ENCODE assay signal across 18 mouse cellular contexts in genomic region chr7:105228138-105228537, GRCm38 (mm10). TPM values are rescaled to one million over a fixed set of nuclear protein-coding genes. Genes with fewer than 3 reads are reported as not detected.
DNase-seq lines count a peak whose midpoint lies in the region; ATAC-seq lines count a peak whose summit lies in the region.
"Had no signal": no experiment of that assay in that cellular context is flagged by ENCODE, and none has a peak within 500 bp of the region (broad histone marks: within the 10 kb centered on the region; RNA-seq: fewer than 3 reads in every experiment).

No protein-coding gene starts in this region.

- H3K4me1 ChIP-seq in heart, embryonic 12.5 days (replicated peaks) = no peaks in the 10 kb centered on the region
- H3K4me1 ChIP-seq in liver, embryonic 16.5 days (ENCODE audit: control insufficient read depth, low read depth, low read length) = no peaks in the 10 kb centered on the region
- H3K4me1 ChIP-seq in forebrain, embryonic 12.5 days = no peaks in the 10 kb centered on the region
- H3K4me1 ChIP-seq: hindbrain, embryonic 15.5 days; midbrain, embryonic 15.5 days; neural tube, embryonic 12.5 days had no signal

- intact Hi-C loops in heart, postnatal 36 days (cut with DNase I) = loop anchor here (5.0 kb wide), 4 partner anchors 56 to 254 kb away; partner anchors contain the start of gene Cavin3
- intact Hi-C loops in heart, postnatal 10 days (cut with DNase I) = loop anchor here (5.0 kb wide), 1 partner anchor 249 kb away; no protein-coding TSS in a partner anchor

- no peaks in the 10 kb centered on the region for H3K27me3 ChIP-seq in heart, embryonic 12.5 days (replicated peaks)
- no peaks in the 10 kb centered on the region for H3K27me3 ChIP-seq in liver, embryonic 16.5 days (ENCODE audit: control insufficient read depth, insufficient read depth, low read depth, low read length)
- H3K27me3 ChIP-seq in forebrain, embryonic 12.5 days = no peaks in the 10 kb centered on the region
- H3K27me3 ChIP-seq: hindbrain, embryonic 15.5 days; midbrain, embryonic 15.5 days; neural tube, embryonic 12.5 days had no signal

- DNase-seq in heart, adult 8-10 months (ENCODE audit: low spot score) = peak; percentile 75
- no peak for DNase-seq in heart, postnatal 36 days
- DNase-seq in heart, postnatal 10 days = peak; percentile 22 to 37
- DNase-seq in thymus, postnatal 14 days = no peak
- DNase-seq: gastrocnemius, postnatal 10 days had no signal

- H3K27ac ChIP-seq in heart, embryonic 12.5 days (ENCODE audit: poor library complexity, severe bottlenecking) = no peak overlapping the region
- H3K27ac ChIP-seq in liver, embryonic 16.5 days (ENCODE audit: low read length) = no peak overlapping the region
- H3K27ac ChIP-seq in forebrain, embryonic 12.5 days = no peak overlapping the region
- H3K27ac ChIP-seq: hindbrain, embryonic 15.5 days; layer of hippocampus, adult 2 months; liver, embryonic 14.5 days; midbrain, embryonic 15.5 days; neural tube, embryonic 12.5 days had no signal

- H3K9ac ChIP-seq in heart, embryonic 12.5 days = no peak overlapping the region
- H3K9ac ChIP-seq in liver, embryonic 16.5 days (ENCODE audit: low read depth, low read length) = no peak overlapping the region
- H3K9ac ChIP-seq in forebrain, embryonic 12.5 days = no peak overlapping the region
- H3K9ac ChIP-seq: hindbrain, embryonic 15.5 days; liver, embryonic 14.5 days; midbrain, embryonic 15.5 days; neural tube, embryonic 12.5 days had no signal

- no peak overlapping the region for H3K4me3 ChIP-seq in heart, embryonic 12.5 days
- H3K4me3 ChIP-seq in liver, embryonic 16.5 days (ENCODE audit: low read depth, low read length) = no peak overlapping the region
- H3K4me3 ChIP-seq in forebrain, embryonic 12.5 days (replicated peaks) = no peak overlapping the region
- H3K4me3 ChIP-seq: hindbrain, embryonic 15.5 days; layer of hippocampus, adult 2 months; midbrain, embryonic 15.5 days; neural tube, embryonic 12.5 days had no signal

- H3K9me3 ChIP-seq in heart, embryonic 12.5 days (replicated peaks) = no peaks in the 10 kb centered on the region
- H3K9me3 ChIP-seq in liver, embryonic 16.5 days (replicated peaks; ENCODE audit: control insufficient read depth, low read length) = no peaks in the 10 kb centered on the region
- H3K9me3 ChIP-seq in forebrain, embryonic 12.5 days = no peaks in the 10 kb centered on the region
- H3K9me3 ChIP-seq: hindbrain, embryonic 15.5 days; midbrain, embryonic 15.5 days; neural tube, embryonic 12.5 days had no signal

- WGBS in heart, embryonic 12.5 days = 63% methylated on average over 1 of the region's 1 CpGs
- WGBS in liver, embryonic 16.5 days (ENCODE audit: insufficient replicate concordance) = 36% methylated on average over 1 of the region's 1 CpGs
- WGBS in forebrain, embryonic 12.5 days = 90% methylated on average over 1 of the region's 1 CpGs

- no peak overlapping the region for H3K4me2 ChIP-seq in heart, embryonic 12.5 days
- H3K4me2 ChIP-seq in liver, embryonic 16.5 days (ENCODE audit: low read depth, low read length) = no peak overlapping the region
- no peak overlapping the region for H3K4me2 ChIP-seq in forebrain, embryonic 12.5 days
- H3K4me2 ChIP-seq: hindbrain, embryonic 15.5 days; midbrain, embryonic 15.5 days; neural tube, embryonic 12.5 days had no signal

- peak; percentile 82 for ATAC-seq in heart, embryonic 12.5 days (ENCODE audit: insufficient number of reproducible peaks, low FRiP score)
- peak; percentile 30 for ATAC-seq in liver, embryonic 16.5 days (ENCODE audit: low read depth)
- ATAC-seq in forebrain, embryonic 12.5 days (ENCODE audit: low FRiP score) = no peak
- ATAC-seq in megakaryocyte, adult 5-6 weeks (ENCODE audit: poor library complexity, severe bottlenecking) = no peak
- ATAC-seq: forebrain, embryonic 16.5 days; midbrain, embryonic 15.5 days had no signal

- no peaks in the 10 kb centered on the region for H3K36me3 ChIP-seq in heart, embryonic 12.5 days
- no peaks in the 10 kb centered on the region for H3K36me3 ChIP-seq in liver, embryonic 16.5 days (ENCODE audit: control insufficient read depth, insufficient read depth)
- H3K36me3 ChIP-seq in forebrain, embryonic 12.5 days (replicated peaks) = no peaks in the 10 kb centered on the region
- H3K36me3 ChIP-seq: hindbrain, embryonic 15.5 days; midbrain, embryonic 15.5 days; neural tube, embryonic 12.5 days had no signal

RNA-seq across cellular contexts. Expression of gene Olfr686, which starts 20.9 kb away (rescaled TPM):
- not detected for total RNA-seq in heart, adult 8-10 months (2022)
- total RNA-seq in heart, postnatal 36 days (2021) = not detected
- not detected in 2 replicates for polyA plus RNA-seq in heart, embryonic 12.5 days (2016; fragmentation: Nextera tagmentation; extraction: Ambion mirVana)
- total RNA-seq in heart, postnatal 10 days (2021) = not detected
- polyA plus RNA-seq in liver, embryonic 16.5 days (2015; fragmentation: Nextera tagmentation; extraction: Ambion mirVana) = not detected in 2 replicates
- polyA plus RNA-seq in forebrain, embryonic 12.5 days (2016; fragmentation: Nextera tagmentation; extraction: Ambion mirVana) = not detected in 2 replicates
- not detected in 2 replicates for total RNA-seq in megakaryocyte, adult 5-6 weeks (2015)
- not detected in 2 replicates for total RNA-seq in megakaryocyte, adult 5-6 weeks (2017)
- total RNA-seq: adrenal gland, adult 18-20 months; common myeloid progenitor, adult 5-6 weeks; gastrocnemius, postnatal 10 days; layer of hippocampus, adult 2 months; left cerebral cortex, postnatal 14 days had no signal
- polyA plus RNA-seq: forebrain, embryonic 16.5 days; hindbrain, embryonic 15.5 days; liver, embryonic 14.5 days; midbrain, embryonic 15.5 days; neural tube, embryonic 12.5 days had no signal

RNA-seq across cellular contexts. Expression of gene Olfr685, which starts 42.3 kb away (rescaled TPM):
- total RNA-seq in heart, adult 8-10 months (2022) = not detected
- not detected for total RNA-seq in heart, postnatal 36 days (2021)
- polyA plus RNA-seq in heart, embryonic 12.5 days (2016; fragmentation: Nextera tagmentation; extraction: Ambion mirVana) = not detected in 2 replicates
- not detected for total RNA-seq in heart, postnatal 10 days (2021)
- polyA plus RNA-seq in liver, embryonic 16.5 days (2015; fragmentation: Nextera tagmentation; extraction: Ambion mirVana) = not detected in 2 replicates
- not detected in 2 replicates for polyA plus RNA-seq in forebrain, embryonic 12.5 days (2016; fragmentation: Nextera tagmentation; extraction: Ambion mirVana)
- not detected in 2 replicates for total RNA-seq in megakaryocyte, adult 5-6 weeks (2015)
- not detected in 2 replicates for total RNA-seq in megakaryocyte, adult 5-6 weeks (2017)
- total RNA-seq: adrenal gland, adult 18-20 months; common myeloid progenitor, adult 5-6 weeks; gastrocnemius, postnatal 10 days; layer of hippocampus, adult 2 months; left cerebral cortex, postnatal 14 days had no signal
- polyA plus RNA-seq: forebrain, embryonic 16.5 days; hindbrain, embryonic 15.5 days; liver, embryonic 14.5 days; midbrain, embryonic 15.5 days; neural tube, embryonic 12.5 days had no signal

RNA-seq across cellular contexts. Expression of gene Olfr688, which starts 59.8 kb away (rescaled TPM):
- total RNA-seq in heart, adult 8-10 months (2022) = not detected
- not detected for total RNA-seq in heart, postnatal 36 days (2021)
- polyA plus RNA-seq in heart, embryonic 12.5 days (2016; fragmentation: Nextera tagmentation; extraction: Ambion mirVana) = not detected in 2 replicates
- not detected for total RNA-seq in heart, postnatal 10 days (2021)
- polyA plus RNA-seq in liver, embryonic 16.5 days (2015; fragmentation: Nextera tagmentation; extraction: Ambion mirVana) = not detected in 2 replicates
- not detected in 2 replicates for polyA plus RNA-seq in forebrain, embryonic 12.5 days (2016; fragmentation: Nextera tagmentation; extraction: Ambion mirVana)
- not detected in 2 replicates for total RNA-seq in megakaryocyte, adult 5-6 weeks (2015)
- not detected in 2 replicates for total RNA-seq in megakaryocyte, adult 5-6 weeks (2017)
- total RNA-seq: adrenal gland, adult 18-20 months; common myeloid progenitor, adult 5-6 weeks; gastrocnemius, postnatal 10 days; layer of hippocampus, adult 2 months; left cerebral cortex, postnatal 14 days had no signal
- polyA plus RNA-seq: forebrain, embryonic 16.5 days; hindbrain, embryonic 15.5 days; liver, embryonic 14.5 days; midbrain, embryonic 15.5 days; neural tube, embryonic 12.5 days had no signal

Comparison
In these comparisons a context has a peak if more than half of its experiments do, and no peak if none do; other contexts are left out.
1. DNase-seq: peak in heart, adult 8-10 months (single experiment) and heart, postnatal 10 days (2 of 2); none in heart, postnatal 36 days (0 of 2) and thymus, postnatal 14 days (single experiment).
2. ATAC-seq: peak in heart, embryonic 12.5 days (single experiment) and liver, embryonic 16.5 days (single experiment); none in forebrain, embryonic 12.5 days (single experiment) and megakaryocyte, adult 5-6 weeks (single experiment).